Mouse (Mus musculus) liver, embryonic 13.5 days (tissue): ENCODE results near the gene Mef2b. TPM values are rescaled to one million over a fixed set of nuclear protein-coding genes. Genes with fewer than 3 reads are reported as not detected.
"Not testable (repeated sequence)": the region's sequence is repeated elsewhere in the genome, so short reads cannot be mapped to it uniquely, and the experiment has no call there.

Experiments
- ATAC-seq: fragments of 200-750 bp; cut with Nextera tagmentation; 2 replicates; pipeline ENCODE4 v1.8.0; 2017; ENCODE audit warnings: low read depth, mild to moderate bottlenecking, moderate number of reproducible peaks, moderate library complexity
- DNase-seq: peaks from one replicate; pipeline ENCODE4 v3.0.0; 2022
- H3K27ac ChIP-seq: fragments of 300-500 bp; sonication (generic); 2 replicates; pipeline ENCODE4 v1.5.1; 2015; ENCODE audit warnings: moderate library complexity, mild to moderate bottlenecking, inconsistent platforms
- H3K27me3 ChIP-seq: fragments of 300-500 bp; sonication (generic); 2 replicates; pipeline ENCODE4 v1.6.1; 2015; ENCODE audit warnings: mild to moderate bottlenecking, inconsistent platforms
- H3K36me3 ChIP-seq: fragments of 300-500 bp; sonication (generic); 2 replicates; pipeline ENCODE4 v1.6.1; 2015; ENCODE audit warnings: mild to moderate bottlenecking, inconsistent platforms
- H3K4me1 ChIP-seq: fragments of 300-500 bp; sonication (generic); replicated peaks from 2 replicates; pipeline ENCODE4 v1.6.1; 2015; ENCODE audit warnings: inconsistent platforms
- H3K4me2 ChIP-seq: fragments of 300-500 bp; sonication (generic); 2 replicates; pipeline ENCODE4 v1.6.1; 2015; ENCODE audit warnings: inconsistent platforms, mild to moderate bottlenecking, moderate library complexity
- H3K4me3 ChIP-seq: fragments of 300-500 bp; sonication (generic); replicated peaks from 2 replicates; pipeline ENCODE4 v1.5.1; 2015; ENCODE audit warnings: mild to moderate bottlenecking, inconsistent platforms
- H3K9ac ChIP-seq: fragments of 300-500 bp; sonication (generic); 2 replicates; pipeline ENCODE4 v1.6.1; 2015; ENCODE audit warnings: mild to moderate bottlenecking, inconsistent platforms
- H3K9me3 ChIP-seq: fragments of 300-500 bp; sonication (generic); replicated peaks from 2 replicates; pipeline ENCODE4 v1.6.1; 2016; ENCODE audit warnings: inconsistent platforms
- WGBS: fragments of 180-500 bp; shearing (Covaris S2); methylation state at CpG from one replicate; pipeline ENCODE4 v1.1.7; 2015; ENCODE audit not compliant: insufficient replicate concordance; 5-methylcytosine and 5-hydroxymethylcytosine counted together
- microRNA-seq: library from miRNA; unstranded; fragments of <30 nt; microRNA quantifications from one replicate; pipeline ENCODE4, GENCODE M21; 2016
- polyA plus RNA-seq: library from polyadenylated mRNA; unstranded; fragments of >200 nt; fragmentation: Nextera tagmentation; extraction: Ambion mirVana; gene quantifications from 2 replicates; pipeline ENCODE4 v1.2.1, GENCODE M21; 2015

Mef2b gene
- polyA plus RNA-seq, 1 experiment from 2014 or later = 0.08 TPM

DNA sequence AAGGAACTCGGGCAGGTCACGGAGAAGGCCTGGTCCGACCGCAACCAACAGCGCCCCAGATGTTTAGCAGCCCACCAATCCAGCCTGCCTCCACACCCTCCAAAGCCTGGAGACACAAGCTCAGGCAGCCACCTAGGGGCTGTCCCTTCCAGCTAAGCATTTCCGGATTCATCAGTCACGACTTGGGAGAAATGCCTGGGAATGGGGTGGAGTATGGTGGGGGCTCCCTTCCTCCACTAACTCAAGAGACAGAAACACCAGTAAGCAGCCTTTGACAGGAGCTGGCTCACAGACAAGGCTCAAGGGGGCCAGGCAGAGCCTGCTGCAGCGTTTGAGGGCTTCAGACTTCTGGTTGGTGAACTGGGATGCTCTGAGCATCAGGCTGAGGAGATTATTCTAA lies 71.0 kb downstream of the Mef2b start:
- ATAC-seq = no peak
- H3K4me3 ChIP-seq = peak overlapping the region; percentile 80

GRCm38 (mm10) chr8:70211275-70211674 lies 71.8 kb downstream of the Mef2b start:
- Histone ChIP-seq H3K36me3 (no peaks in the 10 kb centered on the region), H3K4me3 (peak overlapping the region; percentile 80), H3K27me3 (no peaks in the 10 kb centered on the region), H3K27ac (peak overlapping the region; percentile 83; the same call in 1 of the 2 replicates), H3K4me1 (peaks cover 71% of the 10 kb centered on the region), H3K9ac (peak overlapping the region; percentile 91), H3K4me2 (peak overlapping the region; percentile 100), H3K9me3 (no peaks in the 10 kb centered on the region)
- ATAC-seq = no peak
- WGBS = 48% methylated on average over 1 of the region's 1 CpGs
- DNase-seq = no peak

More for the DNA sequence above, 71.0 kb downstream of the Mef2b start:
- Histone ChIP-seq H3K9ac (peak overlapping the region; percentile 91), H3K4me1 (peaks cover 71% of the 10 kb centered on the region), H3K27me3 (no peaks in the 10 kb centered on the region), H3K4me2 (peak overlapping the region; percentile 100), H3K9me3 (no peaks in the 10 kb centered on the region), H3K36me3 (no peaks in the 10 kb centered on the region), H3K27ac (peak overlapping the region; percentile 32; the same call in 1 of the 2 replicates)
- DNase-seq = no peak
- WGBS = 47% methylated on average over 8 of the region's 8 CpGs

DNA sequence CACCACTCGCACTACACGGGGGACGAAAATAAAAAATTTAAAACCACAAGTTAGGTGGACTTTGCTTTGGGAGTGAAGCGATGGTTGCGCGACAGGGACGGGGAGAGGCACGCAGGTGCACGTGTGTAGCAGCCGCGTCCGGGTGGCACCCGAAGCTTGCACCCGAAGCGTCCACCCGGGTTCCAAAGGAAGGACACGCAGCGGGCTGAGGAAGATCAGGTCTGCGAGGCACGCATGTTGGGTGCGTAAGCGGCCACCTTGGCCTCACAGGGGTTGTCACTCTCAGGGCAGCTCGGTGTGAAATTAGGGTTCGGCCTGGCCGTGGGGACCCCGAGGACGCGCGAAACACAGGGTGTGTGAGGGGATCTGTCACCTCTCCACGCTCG lies 72.2 kb downstream of the Mef2b start:
- WGBS = under 1% methylated on average over 31 of the region's 31 CpGs
- peak overlapping the region; percentile 83 for H3K27ac ChIP-seq
- no peaks in the 10 kb centered on the region for H3K27me3 ChIP-seq
- H3K9me3 ChIP-seq = no peaks in the 10 kb centered on the region
- peak overlapping the region; percentile 80 for H3K4me3 ChIP-seq
- peaks cover 68% of the 10 kb centered on the region for H3K4me1 ChIP-seq
- peak overlapping the region; percentile 91 for H3K9ac ChIP-seq
- DNase-seq (no peak), ATAC-seq (0 out of 2 replicates have a peak, but pooled peaks have one; percentile 0)
- H3K36me3 ChIP-seq = no peaks in the 10 kb centered on the region
- peak overlapping the region; percentile 100 for H3K4me2 ChIP-seq

DNA sequence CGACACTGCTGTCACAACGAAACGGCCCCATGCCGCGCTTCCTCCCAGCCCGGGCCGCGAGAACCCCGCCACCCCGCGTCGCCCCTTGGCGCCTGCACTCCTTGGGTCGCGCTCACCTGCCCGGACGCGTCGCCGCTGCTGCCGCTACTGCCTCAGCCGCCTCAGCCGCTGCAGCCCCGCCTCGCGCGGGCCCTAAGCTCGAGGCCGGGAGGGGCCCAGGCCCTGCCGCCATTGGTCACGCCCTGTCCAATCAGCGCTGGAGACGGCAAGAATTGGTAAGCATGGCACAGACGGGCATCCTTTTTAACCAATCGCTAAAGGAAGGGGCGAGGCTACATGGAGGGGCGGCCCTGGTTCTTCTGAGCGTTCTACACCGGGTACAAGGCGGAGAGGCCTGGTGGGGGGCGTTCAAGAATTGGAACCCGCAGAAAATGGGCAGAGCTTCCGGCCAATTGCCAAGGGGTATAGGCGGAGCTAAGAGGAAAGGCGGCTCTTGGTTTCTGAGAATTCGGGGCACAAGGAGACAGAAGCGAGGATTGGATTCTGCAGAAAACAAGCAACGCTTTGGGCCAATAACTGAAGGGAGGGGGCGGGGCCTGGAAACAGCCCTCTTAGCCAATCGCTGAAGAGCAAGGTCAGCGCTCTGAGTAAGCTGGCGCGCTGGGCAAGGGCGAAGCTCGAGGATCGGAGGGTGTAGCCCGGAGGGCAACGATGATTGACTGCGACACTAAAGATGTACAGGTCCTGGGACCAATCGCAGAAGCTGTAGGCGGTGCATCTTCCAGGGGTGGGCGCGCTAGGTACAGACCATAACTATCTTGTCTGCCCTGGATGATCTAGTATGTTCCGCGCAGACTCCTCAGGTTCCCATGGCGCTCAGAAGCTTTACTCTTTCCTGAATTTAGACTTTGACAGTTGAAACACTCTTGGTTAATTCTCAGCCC lies 72.9 kb downstream of the Mef2b start, which contains the start of gene Slc25a42:
Slc25a42 (minus strand) TSS at position 194 of the 944 bp plus-strand sequence.
- no peaks in the 10 kb centered on the region for H3K27me3 ChIP-seq
- H3K9ac ChIP-seq = peak within 1 kb of the TSS; percentile 91
- ATAC-seq = peak; percentile 93
- H3K36me3 ChIP-seq = no peaks in the 10 kb centered on the region
- WGBS = under 1% methylated on average over 65 of the region's 66 CpGs
- H3K27ac ChIP-seq = peak within 1 kb of the TSS; percentile 85
- H3K4me1 ChIP-seq = peaks cover 61% of the 10 kb centered on the region
- peak within 1 kb of the TSS; percentile 80 for H3K4me3 ChIP-seq
- peak within 1 kb of the TSS; percentile 100 for H3K4me2 ChIP-seq
- DNase-seq = peak; percentile 98
- H3K9me3 ChIP-seq = no peaks in the 10 kb centered on the region

- no peaks in the 10 kb centered on the region for H3K27me3 ChIP-seq
- H3K4me2 ChIP-seq = no peak overlapping the region
- WGBS = 57% methylated on average over 3 of the region's 3 CpGs
- DNase-seq (no peak), ATAC-seq (no peak)
- no peaks in the 10 kb centered on the region for H3K36me3 ChIP-seq
- no peak overlapping the region for H3K4me3 ChIP-seq
- peaks cover 50% of the 10 kb centered on the region for H3K4me1 ChIP-seq
- H3K27ac ChIP-seq = no peak overlapping the region
- H3K9me3 ChIP-seq = no peaks in the 10 kb centered on the region
- H3K9ac ChIP-seq = no peak overlapping the region
Observed at GRCm38 (mm10) chr8:70214411-70214810, 74.9 kb downstream of the Mef2b start.

DNA sequence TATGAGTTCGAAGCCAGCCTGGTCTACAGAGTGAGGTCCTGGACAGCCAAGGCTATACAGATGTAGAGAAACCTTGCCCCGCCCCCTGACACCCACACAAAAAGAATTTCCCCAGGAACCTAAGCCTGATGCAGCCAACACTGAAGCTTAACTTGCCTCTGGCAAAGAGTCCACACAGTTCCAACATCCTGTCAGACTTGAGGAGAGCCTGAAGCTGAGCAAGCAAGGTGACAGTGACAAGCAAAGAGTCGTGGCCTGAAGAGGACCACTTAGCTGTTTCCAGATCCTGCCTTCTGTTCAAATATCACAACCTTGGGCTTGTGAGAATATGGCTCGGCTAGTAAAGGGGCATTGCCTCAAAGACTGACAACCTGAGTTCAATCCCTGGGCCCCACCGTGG lies 75.6 kb downstream of the Mef2b start:
- Histone ChIP-seq H3K36me3 (no peaks in the 10 kb centered on the region), H3K9me3 (no peaks in the 10 kb centered on the region), H3K27me3 (no peaks in the 10 kb centered on the region), H3K27ac (no peak overlapping the region), H3K4me3 (no peak overlapping the region), H3K9ac (no peak overlapping the region), H3K4me2 (no peak overlapping the region), H3K4me1 (peaks cover 50% of the 10 kb centered on the region)
- ATAC-seq (no peak), DNase-seq (no peak)
- WGBS = 58% methylated on average over 5 of the region's 5 CpGs

GRCm38 (mm10) chr8:70216161-70216560 lies 76.7 kb downstream of the Mef2b start:
- H3K36me3 ChIP-seq, DNase-seq, H3K4me3 ChIP-seq, H3K9me3 ChIP-seq, ATAC-seq, H3K9ac ChIP-seq, H3K27ac ChIP-seq, H3K4me2 ChIP-seq, H3K27me3 ChIP-seq: not testable (repeated sequence)
- peaks cover 48% of the 10 kb centered on the region for H3K4me1 ChIP-seq
- WGBS = 79% methylated on average over 3 of the region's 3 CpGs

DNA sequence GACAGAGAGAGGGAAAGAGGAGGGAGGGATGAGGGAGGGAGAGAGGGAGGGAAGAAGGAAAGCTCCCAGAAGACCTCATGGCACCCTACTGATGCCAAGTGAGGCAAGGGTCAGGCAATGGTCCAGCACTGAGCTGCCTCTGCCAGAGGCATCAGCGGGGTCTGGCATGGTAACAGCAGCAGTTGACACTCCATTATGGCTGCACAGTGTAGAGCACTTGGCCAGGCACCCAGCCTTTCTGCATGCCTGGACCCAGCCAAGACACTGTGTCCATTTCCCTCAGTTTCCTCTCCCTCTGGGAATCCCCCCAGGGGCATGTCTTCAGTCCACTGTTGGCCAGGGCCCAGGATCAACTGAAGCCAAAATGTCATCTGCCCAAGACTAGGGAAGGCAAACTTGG lies 77.1 kb downstream of the Mef2b start:
- Histone ChIP-seq H3K4me2 (no peak overlapping the region), H3K9ac (no peak overlapping the region), H3K9me3 (no peaks in the 10 kb centered on the region), H3K27me3 (no peaks in the 10 kb centered on the region), H3K4me3 (no peak overlapping the region), H3K36me3 (0 out of 2 replicates have a peak, but pooled peaks cover 3% of the 10 kb centered on the region), H3K27ac (no peak overlapping the region), H3K4me1 (peaks cover 44% of the 10 kb centered on the region)
- no peak for ATAC-seq
- 67% methylated on average over 1 of the region's 1 CpGs for WGBS
- no peak for DNase-seq

Small RNA genes lying within 50 kb of the gene (microRNA-seq; reads per million reads assigned to microRNA genes)
- not detected for gene Mir7066

Other genes with a start within 250 kb of the Mef2b start
- 2.4 and 2.5 TPM in 2 replicates for gene Tssk6, start 237.5 kb upstream of the Mef2b start, polyA plus RNA-seq
- gene Ndufa13, start 237.2 kb upstream of the Mef2b start, polyA plus RNA-seq = 109 and 114 TPM in 2 replicates
- 0.74 and 0.81 TPM in 2 replicates for gene Yjefn3, start 237.0 kb upstream of the Mef2b start, polyA plus RNA-seq
- 27.1 and 27.8 TPM in 2 replicates for gene Gatad2a, start 143.3 kb upstream of the Mef2b start, polyA plus RNA-seq
- 22.7 and 26.6 TPM in 2 replicates for gene Mau2, start 97.0 kb upstream of the Mef2b start, polyA plus RNA-seq
- 20.2 and 21.7 TPM in 2 replicates for gene Sugp1, start 96.9 kb upstream of the Mef2b start, polyA plus RNA-seq
- 0.98 and 1.1 TPM in 2 replicates for gene Tm6sf2, start 66.8 kb upstream of the Mef2b start, polyA plus RNA-seq
- 0.05 and 0.51 TPM in 2 replicates for gene Hapln4, start 56.3 kb upstream of the Mef2b start, polyA plus RNA-seq
- gene Ncan, start 18.8 kb upstream of the Mef2b start, polyA plus RNA-seq = 0.07 and 0.13 TPM in 2 replicates
- 26.2 and 28.5 TPM in 2 replicates for gene Nr2c2ap, start 8.4 kb upstream of the Mef2b start, polyA plus RNA-seq
- gene Rfxank, start 557 bp upstream of the Mef2b start, polyA plus RNA-seq = 6.6 and 7.1 TPM in 2 replicates
- gene Borcs8, start 212 bp upstream of the Mef2b start, polyA plus RNA-seq = 25.0 and 25.8 TPM in 2 replicates
- 27.8 and 31.4 TPM in 2 replicates for gene Tmem161a, start 32.6 kb downstream of the Mef2b start, polyA plus RNA-seq
- 3.5 and 5.0 TPM in 2 replicates for gene Slc25a42, start 72.6 kb downstream of the Mef2b start, polyA plus RNA-seq
- gene Sugp2, start 94.5 kb downstream of the Mef2b start, polyA plus RNA-seq = 12.4 and 14.3 TPM in 2 replicates
- 17.4 and 18.9 TPM in 2 replicates for gene Armc6, start 94.8 kb downstream of the Mef2b start, polyA plus RNA-seq
- gene Homer3, start 143.1 kb downstream of the Mef2b start, polyA plus RNA-seq = 8.6 and 9.4 TPM in 2 replicates
- 32.4 and 34.1 TPM in 2 replicates for gene Ddx49, start 162.8 kb downstream of the Mef2b start, polyA plus RNA-seq
- 170 and 197 TPM in 2 replicates for gene Cope, start 162.8 kb downstream of the Mef2b start, polyA plus RNA-seq
- gene Cers1, start 176.1 kb downstream of the Mef2b start, polyA plus RNA-seq = 0.15 and 0.30 TPM in 2 replicates
- gene Gdf1, start 190.1 kb downstream of the Mef2b start, polyA plus RNA-seq = 0.17 and 0.29 TPM in 2 replicates
- 11.5 and 12.8 TPM in 2 replicates for gene Upf1, start 213.6 kb downstream of the Mef2b start, polyA plus RNA-seq
- 0.48 and 0.58 TPM in 2 replicates for gene Comp, start 233.8 kb downstream of the Mef2b start, polyA plus RNA-seq